Mouse (Mus musculus) thymus, postnatal 10 days (tissue): ENCODE measurements around the gene Ccdc62.

Experiments used
- DNase-seq, 2 experiments: peaks; one replicate each; pipeline ENCODE4 v3.0.0; 2021; ENCODE audit warnings: low spot score in 2 of 2

The Ccdc62 gene

GRCm38 (mm10) chr5:124003375-124003774, 72.9 kb downstream of the Ccdc62 start:
- DNase-seq: no peak

GRCm38 (mm10) chr5:124004356-124005150, 74.1 kb downstream of the Ccdc62 start:
- peak; percentile 37 to 44 for DNase-seq

DNA sequence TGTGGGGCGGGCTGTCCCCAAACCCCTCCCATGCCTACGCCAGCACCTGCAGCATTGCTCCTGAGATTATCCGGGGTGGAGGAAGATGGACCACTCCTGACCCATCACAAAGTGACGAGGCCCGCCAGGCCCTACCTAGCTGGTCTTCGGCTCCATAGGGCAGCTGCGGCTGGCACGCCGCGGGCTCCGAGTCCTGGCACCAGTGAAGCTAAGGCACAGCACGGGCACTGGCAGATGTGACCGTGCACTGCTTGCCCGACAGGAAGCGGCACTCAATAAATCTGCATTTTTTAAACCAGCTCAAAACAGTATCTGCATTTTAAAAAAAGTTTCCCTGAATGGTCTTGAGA, 74.6 kb downstream of the Ccdc62 start:
- no peak for DNase-seq

GRCm38 (mm10) chr5:124005591-124005990, 75.1 kb downstream of the Ccdc62 start:
- no peak for DNase-seq

DNA sequence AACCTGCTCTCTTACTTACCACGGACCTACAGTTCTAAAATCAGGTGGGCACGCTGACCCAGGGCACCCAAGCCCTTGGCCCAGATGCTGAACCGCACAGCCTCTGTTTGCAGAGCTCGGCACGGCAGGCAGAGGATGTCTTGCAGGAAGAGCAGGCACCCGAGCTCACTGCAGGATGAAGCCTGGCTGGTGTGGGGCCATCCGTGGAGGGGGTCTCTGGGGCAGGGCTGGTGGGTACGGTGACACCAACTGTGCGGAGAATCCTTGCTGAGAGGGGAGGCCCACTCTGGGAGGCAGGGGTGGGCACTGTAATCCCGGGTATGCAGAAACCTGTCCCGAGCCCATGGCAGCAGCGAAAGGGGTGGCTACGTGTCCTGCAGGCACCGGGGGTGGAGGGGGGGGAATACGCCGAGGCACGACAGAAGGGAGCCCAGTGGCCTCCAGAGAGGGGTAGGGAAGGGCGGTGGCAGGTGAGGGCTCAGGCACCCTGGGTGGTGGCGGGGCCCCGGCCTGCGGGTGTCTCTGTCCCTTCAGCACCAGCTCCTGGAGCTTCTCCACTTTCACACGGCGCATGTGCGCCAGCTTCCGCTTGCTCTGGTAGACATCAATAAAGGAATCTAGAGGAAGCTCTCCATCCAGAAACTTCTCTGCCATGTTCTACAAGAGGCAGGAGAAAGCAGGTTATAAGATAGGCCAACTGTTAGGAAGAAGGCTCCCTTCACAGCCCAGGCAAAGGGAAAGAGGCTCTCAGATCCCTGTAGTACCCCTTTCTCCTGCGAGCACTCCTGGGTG, 75.8 kb downstream of the Ccdc62 start:
- DNase-seq: no peak

DNA sequence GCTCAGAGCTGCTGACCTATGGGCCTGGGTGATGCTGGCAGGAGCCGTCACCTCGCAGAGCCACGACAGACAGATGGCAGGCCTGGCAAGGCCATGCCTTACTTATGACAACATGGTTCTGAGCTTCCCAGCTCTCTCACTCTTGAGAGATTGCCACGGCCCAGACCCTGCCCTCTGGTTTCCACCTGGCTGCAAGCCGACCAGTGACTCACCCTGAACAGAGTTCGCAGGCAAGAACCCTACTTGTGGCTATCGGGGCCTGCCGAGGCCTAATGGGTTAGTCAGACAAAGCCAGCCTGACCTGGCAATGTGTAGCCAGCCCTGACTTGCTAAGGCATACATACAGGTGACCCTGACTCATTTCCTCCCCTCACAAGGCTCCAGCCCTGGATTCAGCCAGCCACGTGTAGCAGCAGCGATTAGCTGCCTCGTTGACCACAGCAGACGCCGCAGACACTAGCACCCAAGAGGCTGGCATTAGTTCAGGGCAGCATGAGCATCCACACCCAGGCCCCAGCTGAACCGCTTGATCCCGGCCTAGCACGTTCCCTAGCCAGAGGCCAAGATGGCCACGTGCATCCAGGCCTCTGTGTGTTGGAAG, 76.5 kb downstream of the Ccdc62 start:
- DNase-seq: no peak

DNA sequence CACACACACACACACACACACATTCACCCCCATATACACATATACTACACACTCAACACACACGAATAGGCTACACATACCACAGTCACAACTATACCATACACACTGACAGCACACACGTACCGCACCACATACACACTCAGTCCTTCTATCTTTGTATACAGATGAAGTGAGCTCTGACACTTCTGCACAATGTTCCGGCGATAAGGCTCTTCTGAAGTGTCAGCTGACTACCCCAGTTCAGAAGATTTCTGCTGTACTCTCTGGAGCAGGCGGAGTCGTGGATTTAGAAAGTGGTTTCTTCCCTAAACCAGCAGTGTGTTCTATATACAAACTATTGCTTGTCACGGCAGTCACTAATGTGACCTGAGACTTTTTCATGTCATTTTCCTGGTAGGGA, 79.6 kb downstream of the Ccdc62 start:
- DNase-seq: no peak

- DNase-seq: no peak
Observed at GRCm38 (mm10) chr5:124010910-124011655, 80.6 kb downstream of the Ccdc62 start.

DNA sequence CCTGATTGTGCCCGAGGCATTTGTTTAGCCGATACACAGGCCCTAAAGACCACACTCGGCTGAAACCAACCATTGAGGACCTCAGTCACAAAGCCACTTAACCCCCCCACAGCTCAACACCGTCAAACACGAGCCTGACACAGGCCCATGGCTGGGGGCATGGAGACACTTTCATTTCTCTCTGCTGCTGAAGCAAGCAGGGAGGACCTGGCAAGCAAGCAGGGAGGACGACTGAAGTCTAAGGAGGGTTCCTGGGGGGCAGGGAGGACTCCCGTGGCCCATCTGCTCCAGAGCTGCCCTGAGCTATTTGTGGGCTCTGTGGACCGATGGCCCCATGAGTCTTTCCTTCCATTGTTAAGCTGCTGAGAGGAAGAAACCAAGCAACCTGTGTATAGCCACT, 81.4 kb downstream of the Ccdc62 start:
- DNase-seq: no peak

DNA sequence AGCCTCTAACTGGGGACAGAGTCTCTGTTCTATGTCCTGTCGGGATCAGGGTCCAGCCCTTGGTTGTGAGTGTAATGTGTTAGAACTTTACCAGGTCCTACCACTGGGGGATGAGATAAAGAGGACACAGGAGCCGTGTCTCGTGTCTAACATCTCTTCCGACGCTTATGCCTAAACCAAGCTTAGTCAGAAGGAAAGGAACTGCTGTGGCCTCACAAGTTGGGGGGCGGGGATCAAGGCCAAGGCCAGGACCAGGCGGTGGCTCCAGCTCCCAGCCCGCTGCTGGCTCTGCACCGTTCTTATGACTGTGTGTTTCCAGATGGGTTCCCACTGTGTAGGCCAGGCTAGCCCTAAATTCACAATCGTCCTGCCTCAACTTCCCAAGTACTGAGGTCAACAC, 82.4 kb downstream of the Ccdc62 start:
- DNase-seq: no peak

- no peak for DNase-seq
Observed at GRCm38 (mm10) chr5:124013747-124014146, 83.3 kb downstream of the Ccdc62 start.

GRCm38 (mm10) chr5:124014180-124014579, 83.7 kb downstream of the Ccdc62 start:
- DNase-seq: no peak

GRCm38 (mm10) chr5:124014791-124015251, 84.3 kb downstream of the Ccdc62 start:
- DNase-seq: no peak

- DNase-seq: no peak
Observed at GRCm38 (mm10) chr5:124015727-124016126, 85.2 kb downstream of the Ccdc62 start.

GRCm38 (mm10) chr5:124016291-124016821, 85.9 kb downstream of the Ccdc62 start:
- no peak for DNase-seq

GRCm38 (mm10) chr5:124017941-124018340, 87.5 kb downstream of the Ccdc62 start:
- DNase-seq: no peak

GRCm38 (mm10) chr5:124018651-124019050, 88.2 kb downstream of the Ccdc62 start:
- no peak for DNase-seq
